Mouse (Mus musculus) E14TG2a.4 (cell line): ENCODE results near the gene Pop7.
A peak's percentile ranks its signal among the peaks of the same experiment; 100 is the strongest.

ENCODE experiments used
- H3K27me3 ChIP-seq: 2 replicates; pipeline ENCODE4 v1.6.1; 2014; ENCODE audit warnings: low read length, control low read depth; ENCODE audit not compliant: insufficient read depth
- H3K36me3 ChIP-seq: 2 replicates; pipeline ENCODE4 v1.6.1; 2014; ENCODE audit warnings: low read length, control low read depth; ENCODE audit not compliant: insufficient read depth
- H3K4me1 ChIP-seq: replicated peaks from 2 replicates; pipeline ENCODE4 v1.6.1; 2014; ENCODE audit warnings: low read depth, low read length, control low read depth
- H3K4me3 ChIP-seq: replicated peaks from 2 replicates; pipeline ENCODE4 v1.5.1; 2014; ENCODE audit warnings: mild to moderate bottlenecking, low read length
- H3K9me3 ChIP-seq: 2 replicates; pipeline ENCODE4 v1.6.1; 2014; ENCODE audit warnings: low read length, control low read depth
- CTCF ChIP-seq: conservative IDR thresholded peaks from 2 replicates; pipeline ENCODE4 v1.5.1; 2014; ENCODE audit warnings: low read length
- NANOG ChIP-seq: IDR thresholded peaks from 2 replicates; pipeline ENCODE4 v1.6.1; 2014; ENCODE audit warnings: borderline replicate concordance, low read length, mixed read lengths
- POU5F1 ChIP-seq: IDR thresholded peaks from 2 replicates; pipeline ENCODE4 v1.6.1; 2014; ENCODE audit warnings: low read length, borderline replicate concordance

Gene Pop7

GRCm38 (mm10) chr5:137523396-137524250 lies 21.3 kb upstream of the Pop7 start:
- Histone ChIP-seq H3K9me3 (no peaks in the 10 kb centered on the region), H3K36me3 (peaks cover 100% of the 10 kb centered on the region), H3K27me3 (no peaks in the 10 kb centered on the region), H3K4me1 (peaks cover 99% of the 10 kb centered on the region), H3K4me3 (peak overlapping the region; percentile 51)
- no peak for TF ChIP-seq CTCF
- TF ChIP-seq NANOG, result no peak
- TF ChIP-seq POU5F1, result no peak

DNA sequence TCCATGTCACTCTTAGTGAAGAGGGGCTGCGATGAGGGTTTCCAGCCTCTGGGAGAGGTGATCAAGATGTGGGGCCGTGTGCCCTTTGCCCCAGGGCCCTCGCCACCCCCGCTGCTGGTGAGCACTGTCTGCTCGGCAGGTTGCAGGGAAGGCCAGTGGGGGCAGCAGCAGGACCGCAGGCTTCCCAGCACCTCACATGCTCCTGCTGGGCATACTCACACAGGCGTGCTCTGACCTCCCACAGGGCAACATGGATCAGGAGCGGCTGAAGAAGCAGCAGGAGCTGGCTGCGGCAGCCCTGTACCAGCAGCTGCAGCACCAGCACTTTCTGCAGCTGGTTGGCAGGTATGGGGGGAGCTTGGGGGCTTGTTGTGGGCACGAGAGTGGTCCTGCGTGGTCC lies 20.4 kb upstream of the Pop7 start:
- TF ChIP-seq POU5F1 (no peak), NANOG (no peak), CTCF (no peak)
- no peaks in the 10 kb centered on the region for H3K27me3 ChIP-seq

DNA sequence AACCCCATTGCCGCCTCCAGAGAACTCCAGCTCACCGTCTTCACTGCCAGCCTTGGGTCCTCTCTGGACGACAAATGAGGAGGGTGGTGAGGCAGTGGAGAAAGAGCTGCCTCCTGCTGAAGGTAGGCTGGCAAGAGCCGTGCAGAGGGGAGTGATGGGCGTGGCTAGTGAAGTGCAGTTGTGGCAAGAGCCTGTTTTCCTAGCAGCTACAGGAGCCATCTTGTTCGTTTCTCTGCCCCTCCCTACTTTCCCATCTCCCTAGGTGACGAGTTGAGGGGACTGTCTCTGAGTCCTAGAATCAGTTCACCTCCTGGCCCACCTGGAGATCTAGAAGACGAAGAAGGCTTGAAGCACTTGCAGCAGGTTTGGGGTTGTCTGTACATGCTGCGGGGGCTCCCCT lies 19.5 kb upstream of the Pop7 start:
- H3K9me3 ChIP-seq, result no peaks in the 10 kb centered on the region
- H3K27me3 ChIP-seq, result no peaks in the 10 kb centered on the region
- H3K36me3 ChIP-seq, result peaks cover 100% of the 10 kb centered on the region
- TF ChIP-seq CTCF (no peak), NANOG (no peak), POU5F1 (no peak)
- H3K4me1 ChIP-seq, result peaks cover 99% of the 10 kb centered on the region
- H3K4me3 ChIP-seq, result peak overlapping the region; percentile 51; the same call in 1 of the 2 replicates

More for the DNA sequence above, 20.4 kb upstream of the Pop7 start:
- Histone ChIP-seq H3K4me1 (peaks cover 99% of the 10 kb centered on the region), H3K4me3 (peak overlapping the region; percentile 51), H3K9me3 (no peaks in the 10 kb centered on the region), H3K36me3 (peaks cover 100% of the 10 kb centered on the region)

DNA sequence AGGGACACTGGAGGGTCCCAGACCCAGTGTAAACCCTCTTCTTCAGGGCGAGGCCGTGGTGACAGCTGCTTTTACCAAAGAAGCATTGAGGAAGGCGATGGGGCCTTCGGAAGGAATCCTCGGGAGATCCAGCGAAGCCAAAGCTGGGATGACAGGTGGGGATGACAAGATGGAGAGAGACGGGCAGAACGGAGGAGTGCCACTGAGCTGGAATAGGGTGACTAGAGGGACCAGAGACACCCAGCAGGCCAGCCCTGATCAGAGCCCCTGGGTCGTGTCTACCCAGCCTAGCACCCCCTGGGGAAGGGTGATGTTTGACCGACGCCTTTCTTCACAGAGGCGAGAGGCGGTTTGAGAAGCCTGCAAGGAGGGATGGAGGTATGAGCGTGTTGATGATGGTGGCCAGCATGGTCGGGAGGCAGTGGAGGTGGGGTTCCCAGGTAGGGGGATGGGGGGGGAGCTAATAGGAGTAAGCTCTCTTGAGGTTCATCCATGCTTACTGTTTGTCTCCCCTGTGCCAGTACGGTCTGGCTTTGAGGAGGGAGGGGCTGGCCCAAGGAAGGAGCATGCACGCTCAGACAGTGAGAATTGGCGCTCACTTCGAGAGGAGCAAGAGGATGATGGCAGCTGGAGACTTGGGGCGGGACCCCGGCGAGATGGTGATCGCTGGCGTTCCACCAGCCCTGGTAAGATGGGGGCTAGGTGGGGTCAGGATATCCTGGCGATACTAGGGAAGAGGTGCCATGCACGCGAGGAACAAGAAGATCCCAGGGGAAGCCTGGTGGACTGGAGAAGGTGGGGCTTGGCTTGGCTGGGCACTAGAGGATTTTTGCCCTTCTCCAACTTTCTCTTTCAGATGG lies 17.6 kb upstream of the Pop7 start:
- Histone ChIP-seq H3K36me3 (peaks cover 97% of the 10 kb centered on the region), H3K4me3 (peak overlapping the region; percentile 46), H3K9me3 (no peaks in the 10 kb centered on the region), H3K4me1 (peaks cover 100% of the 10 kb centered on the region), H3K27me3 (no peaks in the 10 kb centered on the region)
- no peak for TF ChIP-seq NANOG
- no peak for TF ChIP-seq POU5F1
- TF ChIP-seq CTCF, result no peak

GRCm38 (mm10) chr5:137518436-137518835 lies 16.1 kb upstream of the Pop7 start, which contains the start of gene Gigyf1:
Gigyf1 (plus strand) TSS chr5:137518548.
- no peaks in the 10 kb centered on the region for H3K9me3 ChIP-seq
- TF ChIP-seq CTCF (peak; percentile 68), POU5F1 (no peak)
- no peaks in the 10 kb centered on the region for H3K27me3 ChIP-seq
- H3K36me3 ChIP-seq, result peaks cover 97% of the 10 kb centered on the region
- peak within 1 kb of the TSS; percentile 32; the same call in 1 of the 2 replicates for H3K4me3 ChIP-seq
- peaks cover 100% of the 10 kb centered on the region for H3K4me1 ChIP-seq

DNA sequence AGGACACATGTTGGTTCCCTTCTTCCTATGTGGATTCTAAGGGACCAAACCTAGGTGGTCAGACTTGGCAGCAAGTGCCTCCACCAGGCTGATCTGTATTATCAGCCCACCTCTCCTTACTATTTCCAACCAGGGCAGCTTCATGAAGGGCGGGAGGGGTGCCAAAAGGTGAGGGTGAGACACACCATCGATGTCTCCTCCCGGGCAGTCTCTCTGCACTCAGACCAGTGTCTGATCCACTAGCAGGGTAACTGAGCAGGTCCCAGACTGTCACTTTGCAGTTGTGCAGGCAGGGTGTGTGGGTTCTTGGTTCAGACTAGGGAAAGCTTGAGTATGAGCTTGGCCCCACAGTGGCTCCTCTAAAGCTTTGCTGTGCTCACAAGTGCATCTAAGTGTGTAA lies 12.5 kb upstream of the Pop7 start:
- no peak for TF ChIP-seq POU5F1
- no peak for TF ChIP-seq CTCF
- TF ChIP-seq NANOG, result no peak
- Histone ChIP-seq H3K9me3 (no peaks in the 10 kb centered on the region), H3K36me3 (peaks cover 82% of the 10 kb centered on the region), H3K27me3 (no peaks in the 10 kb centered on the region), H3K4me1 (peaks cover 88% of the 10 kb centered on the region), H3K4me3 (no peak overlapping the region)

- Histone ChIP-seq H3K36me3 (peaks cover 75% of the 10 kb centered on the region), H3K27me3 (no peaks in the 10 kb centered on the region), H3K4me1 (peaks cover 88% of the 10 kb centered on the region), H3K9me3 (no peaks in the 10 kb centered on the region), H3K4me3 (no peak overlapping the region)
- no peak for TF ChIP-seq CTCF
- no peak for TF ChIP-seq POU5F1
- TF ChIP-seq NANOG, result no peak
Measured at GRCm38 (mm10) chr5:137513951-137514721, 11.8 kb upstream of the Pop7 start.
